Mouse (Mus musculus): ENCODE measurements around the gene Olfr461.
"Not testable (repeated sequence)": the region's sequence is repeated elsewhere in the genome, so short reads cannot be mapped to it uniquely, and the experiment has no call there.

Olfr461 gene

GRCm38 (mm10) chr6:40554950-40555349 is at the start of gene Olfr461:
Gene Olfr461, minus strand, starts transcription at chr6:40555050.
- DNase-seq (ENCODE audit: low read depth, low spot score) = no peak

DNA sequence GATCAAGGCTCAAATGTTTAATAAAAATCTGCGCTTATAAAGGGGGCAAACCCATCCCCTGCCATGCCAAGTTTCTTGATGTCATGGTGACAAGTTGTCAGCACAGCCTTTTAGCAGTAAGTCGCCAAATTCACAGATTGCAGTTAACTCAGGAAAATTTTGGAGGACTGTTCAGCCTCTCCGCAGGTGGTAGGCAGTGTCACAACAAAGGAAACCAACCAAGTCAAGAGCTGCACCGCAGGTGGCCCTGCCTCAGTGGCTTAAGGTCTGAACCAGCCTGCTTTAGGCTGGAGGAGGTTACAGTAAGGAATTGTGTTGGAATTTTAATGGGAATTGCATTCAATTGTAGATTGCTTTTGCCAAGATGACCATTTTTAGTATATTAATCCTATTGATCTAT is 43.7 kb upstream of the Olfr461 start:
- DNase-seq (ENCODE audit: low read depth, low spot score) = not testable (repeated sequence)

DNA sequence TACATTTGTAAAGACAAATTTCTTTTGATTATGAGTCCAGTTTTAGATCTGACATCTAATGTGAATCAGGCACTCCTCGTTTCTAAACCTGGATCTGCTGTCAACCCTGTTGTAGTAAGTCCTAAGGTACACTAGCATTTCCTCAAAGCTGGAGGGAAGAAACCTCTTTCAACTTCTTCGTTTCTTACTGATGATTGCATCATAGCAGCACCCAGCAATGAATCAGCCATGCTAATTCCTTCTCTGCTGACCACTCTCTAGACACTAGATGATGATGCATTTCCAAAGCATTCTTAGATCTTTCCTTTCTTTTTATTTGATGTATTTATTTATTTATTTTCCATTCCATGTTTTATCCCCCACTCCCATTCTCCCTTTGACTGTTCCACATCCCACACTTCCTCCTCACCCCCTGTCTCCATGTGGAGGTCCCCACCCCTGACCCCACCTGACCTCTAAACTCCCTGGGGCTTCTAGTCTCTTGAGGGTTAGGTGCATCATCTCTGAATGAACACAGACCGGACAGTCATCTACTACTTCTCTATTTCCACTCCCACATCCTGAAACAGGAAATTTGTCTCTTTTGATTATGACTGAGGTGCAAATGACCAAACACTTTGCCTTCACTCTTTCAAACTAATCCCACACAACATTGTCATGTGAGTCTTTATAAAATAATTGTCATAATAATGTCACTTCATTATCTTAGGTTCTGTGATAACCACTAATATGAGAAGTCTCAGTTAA is 40.1 kb upstream of the Olfr461 start:
- no peak for DNase-seq (ENCODE audit: low read depth, low spot score)

DNA sequence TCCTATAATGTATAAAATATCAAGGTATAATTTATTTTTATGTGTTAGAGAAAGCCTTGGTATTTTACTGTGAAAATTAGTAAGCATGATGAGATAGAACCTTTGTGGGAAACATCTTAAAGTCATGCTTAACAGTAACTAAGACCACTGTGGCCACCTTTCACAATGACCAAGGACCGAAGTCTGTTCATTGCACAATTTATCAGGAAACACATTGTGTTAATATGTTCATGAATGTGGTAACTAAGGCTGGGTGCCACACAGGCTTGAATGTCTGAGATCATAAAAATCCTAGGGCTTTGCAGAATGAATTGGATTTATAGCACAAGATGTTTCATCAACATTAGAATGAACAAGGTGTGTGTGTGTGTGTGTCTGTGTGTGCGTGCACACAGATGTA is 33.5 kb upstream of the Olfr461 start:
- DNase-seq (ENCODE audit: low read depth, low spot score) = no peak

DNA sequence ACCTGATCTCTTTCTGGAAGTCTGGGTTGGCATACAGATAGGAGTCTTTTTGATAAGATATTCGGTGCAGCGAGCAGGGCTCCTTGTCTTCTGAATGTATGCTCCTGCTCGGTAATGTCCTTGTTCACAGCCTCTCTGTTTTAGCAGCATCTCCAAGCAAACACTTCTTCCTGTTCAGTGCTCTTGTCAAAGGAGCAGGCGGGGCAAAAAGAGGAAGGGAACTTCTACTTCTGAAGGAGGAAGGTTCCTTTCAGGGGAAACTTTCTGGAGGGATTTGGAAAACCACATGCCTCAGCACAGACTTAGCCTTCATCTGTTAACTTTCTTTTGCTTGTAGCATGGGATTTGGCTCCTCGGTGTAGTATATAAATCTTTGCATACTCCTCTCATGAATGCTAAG is 30.8 kb upstream of the Olfr461 start, which contains the start of gene Clec5a:
Gene Clec5a (minus strand): TSS at position 177 of the 400 bp plus-strand sequence.
- DNase-seq (ENCODE audit: low read depth, low spot score) = no peak

DNA sequence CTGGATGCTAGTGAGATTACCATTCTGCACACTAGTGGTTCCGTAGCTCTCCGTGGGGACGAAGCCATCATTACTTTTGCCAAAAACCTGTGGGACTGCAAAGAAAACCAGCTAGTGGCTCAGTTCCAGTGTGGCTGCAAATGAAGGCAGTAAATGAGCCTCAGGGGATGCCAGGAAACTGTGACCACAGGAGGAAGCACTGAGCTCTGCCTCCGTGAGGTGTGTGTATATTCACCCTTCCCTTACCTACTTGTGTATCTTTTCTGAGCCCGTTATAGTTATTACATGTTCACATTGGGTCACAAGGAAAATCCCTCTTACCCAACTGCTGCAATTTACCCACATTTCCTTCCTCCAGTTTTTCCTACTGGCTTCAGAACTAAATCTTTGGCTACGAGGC is 29.5 kb upstream of the Olfr461 start:
- no peak for DNase-seq (ENCODE audit: low read depth, low spot score)

- no peak for DNase-seq (ENCODE audit: low read depth, low spot score)
These were observed 21.5 kb upstream of the Olfr461 start for GRCm38 (mm10) chr6:40576305-40576704.

- no peak for DNase-seq (ENCODE audit: low read depth, low spot score)
These were observed 18.8 kb upstream of the Olfr461 start for GRCm38 (mm10) chr6:40573618-40574017.

- no peak for DNase-seq (ENCODE audit: low read depth, low spot score)
These were observed 14.3 kb upstream of the Olfr461 start, which contains the start of gene Olfr460 for GRCm38 (mm10) chr6:40569187-40569586. Gene Olfr460, plus strand, starts transcription at chr6:40569487.

GRCm38 (mm10) chr6:40544690-40545089 is 10.2 kb downstream of the Olfr461 start:
- no peak for DNase-seq (ENCODE audit: low read depth, low spot score)

DNA sequence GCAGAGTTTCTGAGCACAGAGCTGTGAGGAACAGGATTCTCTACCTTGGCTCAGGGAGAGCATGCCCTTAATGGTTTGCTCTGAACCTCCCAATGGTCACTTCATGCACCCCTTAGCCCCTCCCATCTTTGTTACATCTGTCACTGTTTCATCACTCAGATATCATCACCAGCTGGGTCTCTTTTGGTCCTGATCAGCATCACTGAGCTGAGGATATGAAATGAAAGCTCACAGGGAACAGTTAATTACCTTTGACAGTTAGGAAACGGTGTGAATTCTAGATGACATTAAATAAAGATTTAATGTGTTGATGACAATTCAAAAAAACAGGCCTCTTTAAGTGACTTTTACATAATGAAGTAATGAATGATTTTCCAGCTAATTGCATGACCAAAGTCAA is 35.4 kb downstream of the Olfr461 start, which contains the start of gene Prss37:
Gene Prss37 (minus strand): TSS at position 101 of the 400 bp plus-strand sequence.
- DNase-seq (ENCODE audit: low read depth, low spot score) = no peak

DNA sequence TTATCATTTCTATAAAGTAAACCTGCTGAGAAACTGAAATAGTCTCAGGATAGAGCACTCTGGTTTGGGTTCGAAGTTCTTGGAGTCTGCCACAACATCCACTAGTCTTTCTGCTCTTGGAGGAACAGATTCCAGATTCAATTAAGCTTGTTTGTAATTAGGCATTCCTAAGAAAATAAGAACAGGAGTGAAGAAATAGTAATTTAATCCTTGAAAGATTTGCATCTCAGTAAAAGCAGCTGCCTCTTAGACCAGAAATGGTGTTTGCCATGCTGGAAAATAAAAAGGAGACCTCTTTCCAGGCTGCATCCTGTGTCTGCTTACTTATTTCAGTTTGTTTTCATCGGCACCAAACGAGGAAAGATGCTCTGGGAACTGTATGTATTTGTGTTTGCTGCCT is 61.6 kb downstream of the Olfr461 start, which contains the start of gene Tas2r108:
Gene Tas2r108 (plus strand): TSS at position 301 of the 400 bp plus-strand sequence.
- no peak for DNase-seq (ENCODE audit: low read depth, low spot score)
